Mouse (Mus musculus) midbrain, embryonic 16.5 days (tissue): Measurements from ENCODE around the gene Zhx3. TPM values are rescaled to one million over a fixed set of nuclear protein-coding genes. Genes with fewer than 3 reads are reported as not detected.

ENCODE experiments used
- ATAC-seq: fragments of 200-750 bp; cut with Nextera tagmentation; 2 replicates; pipeline ENCODE4 v1.8.0; 2017; ENCODE audit warnings: moderate TSS enrichment
- H3K27ac ChIP-seq: fragments of 300-500 bp; sonication (generic); 2 replicates; pipeline ENCODE4 v1.5.1; 2014; ENCODE audit warnings: mild to moderate bottlenecking, low read length, mixed read lengths
- H3K27me3 ChIP-seq: fragments of 300-500 bp; sonication (generic); 2 replicates; pipeline ENCODE4 v1.6.1; 2014; ENCODE audit warnings: low read depth, low read length, mixed read lengths; ENCODE audit not compliant: control insufficient read depth, insufficient read depth
- H3K36me3 ChIP-seq: fragments of 300-500 bp; sonication (generic); 2 replicates; pipeline ENCODE4 v1.6.1; 2014; ENCODE audit warnings: mild to moderate bottlenecking, low read length, moderate library complexity, mixed read lengths; ENCODE audit not compliant: control insufficient read depth, insufficient read depth
- H3K4me1 ChIP-seq: fragments of 300-500 bp; sonication (generic); 2 replicates; pipeline ENCODE4 v1.6.1; 2014; ENCODE audit warnings: mild to moderate bottlenecking, low read length, mixed read lengths; ENCODE audit not compliant: control insufficient read depth, insufficient read depth
- H3K4me2 ChIP-seq: fragments of 300-500 bp; sonication (generic); 2 replicates; pipeline ENCODE4 v1.6.1; 2014; ENCODE audit warnings: mild to moderate bottlenecking, low read length, mixed read lengths
- H3K4me3 ChIP-seq: fragments of 300-500 bp; sonication (generic); 2 replicates; pipeline ENCODE4 v1.5.1; 2014; ENCODE audit warnings: low read depth, mild to moderate bottlenecking, low read length, moderate library complexity, mixed read lengths
- H3K9ac ChIP-seq: fragments of 300-500 bp; sonication (generic); 2 replicates; pipeline ENCODE4 v1.6.1; 2014; ENCODE audit warnings: low read depth, low read length, mixed read lengths
- H3K9me3 ChIP-seq: fragments of 300-500 bp; sonication (generic); replicated peaks from 2 replicates; pipeline ENCODE4 v1.6.1; 2014; ENCODE audit warnings: mild to moderate bottlenecking, low read length, mixed read lengths; ENCODE audit not compliant: control insufficient read depth, poor library complexity, severe bottlenecking
- WGBS: fragments of 180-500 bp; shearing (Covaris S2); extraction: QIAGEN DNeasy Blood & Tissue Kit; methylation state at CpG from one replicate; pipeline ENCODE4 v1.1.7; 2014; 5-methylcytosine and 5-hydroxymethylcytosine counted together
- polyA plus RNA-seq: library from polyadenylated mRNA; unstranded; fragments of >200 nt; fragmentation: Nextera tagmentation; extraction: Ambion mirVana; gene quantifications from 2 replicates; pipeline ENCODE4 v1.2.1, GENCODE M21; 2015

The Zhx3 gene
- polyA plus RNA-seq, 1 experiment from 2014 or later = 21.1 TPM

DNA sequence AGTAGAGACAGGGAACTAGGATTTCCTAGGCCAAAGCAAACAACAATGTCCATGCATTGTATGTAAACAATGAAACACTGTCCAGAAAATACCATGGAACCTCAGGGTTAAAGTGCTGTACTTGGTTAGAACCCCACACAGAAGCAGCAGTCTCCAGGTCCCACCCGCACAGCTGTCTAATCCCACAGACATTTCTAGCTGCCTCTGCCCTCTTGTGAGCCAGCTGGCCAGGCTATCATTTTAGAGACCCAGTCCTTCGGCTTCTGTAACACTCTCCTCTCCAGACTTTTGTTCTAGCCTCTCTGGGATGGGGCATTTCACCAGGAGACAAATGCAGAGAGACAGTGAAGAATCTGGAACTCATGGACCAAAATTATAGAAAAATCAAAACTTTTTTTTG is 94.8 kb downstream of the Zhx3 start:
- ATAC-seq = no peak
- H3K27ac ChIP-seq = no peak overlapping the region
- H3K4me2 ChIP-seq = no peak overlapping the region
- H3K9me3 ChIP-seq = no peaks in the 10 kb centered on the region
- WGBS = 81% methylated on average over 2 of the region's 2 CpGs
- peaks cover 12% of the 10 kb centered on the region for H3K36me3 ChIP-seq
- H3K4me1 ChIP-seq = no peaks in the 10 kb centered on the region
- no peaks in the 10 kb centered on the region for H3K27me3 ChIP-seq
- H3K9ac ChIP-seq = no peak overlapping the region
- H3K4me3 ChIP-seq = no peak overlapping the region

DNA sequence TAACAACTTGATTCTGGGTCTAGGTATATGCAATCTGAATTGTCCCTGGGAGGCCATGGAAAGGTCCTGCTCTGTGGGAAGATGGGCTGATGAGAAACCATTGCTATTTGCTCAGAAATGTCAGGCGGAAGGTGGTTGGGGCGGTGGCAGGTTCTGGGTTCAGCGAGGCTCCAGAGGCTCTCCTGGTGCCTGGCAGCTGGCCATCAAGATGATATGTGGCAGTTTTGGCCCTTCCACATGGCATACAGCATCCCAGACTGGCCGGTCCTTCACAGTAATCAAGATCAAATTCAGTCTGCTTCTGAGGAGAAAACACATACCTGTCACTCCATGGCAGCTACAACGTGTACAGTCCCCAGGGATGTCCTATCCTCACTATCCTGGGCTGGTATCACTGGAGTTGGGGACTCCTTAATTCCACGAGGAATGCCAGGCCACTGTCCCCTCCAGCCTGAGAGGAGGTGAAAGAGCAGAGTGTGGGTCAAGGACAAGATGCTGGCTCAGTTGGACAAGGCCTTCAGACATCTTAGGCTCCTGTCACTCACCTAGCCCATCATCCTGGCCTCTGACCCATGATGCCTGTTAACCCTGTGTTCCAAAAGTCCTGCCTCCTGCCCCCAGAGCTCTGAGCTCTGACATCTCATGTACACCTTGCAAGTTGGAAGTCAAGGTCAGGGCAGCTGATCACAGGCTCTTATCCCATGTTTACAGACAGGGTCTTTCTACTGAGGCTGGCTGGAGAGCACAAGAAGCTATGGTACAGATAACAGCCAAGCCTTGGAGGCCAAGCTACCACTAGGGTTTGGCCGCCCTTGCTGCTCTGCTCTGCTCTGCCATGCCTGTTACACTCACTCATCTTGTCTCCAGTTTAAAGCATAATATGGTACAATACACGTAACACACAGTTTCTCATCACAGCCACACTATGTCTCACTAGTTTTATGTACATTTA is 101.2 kb downstream of the Zhx3 start:
- Histone ChIP-seq H3K27ac (no peak overlapping the region), H3K9me3 (no peaks in the 10 kb centered on the region), H3K4me3 (no peak overlapping the region), H3K27me3 (no peaks in the 10 kb centered on the region), H3K4me2 (no peak overlapping the region), H3K9ac (no peak overlapping the region), H3K4me1 (0 out of 2 replicates have a peak, but pooled peaks cover 3% of the 10 kb centered on the region), H3K36me3 (no peaks in the 10 kb centered on the region; the same call in 1 of the 2 replicates)
- WGBS = 89% methylated on average over 8 of the region's 8 CpGs
- no peak for ATAC-seq

DNA sequence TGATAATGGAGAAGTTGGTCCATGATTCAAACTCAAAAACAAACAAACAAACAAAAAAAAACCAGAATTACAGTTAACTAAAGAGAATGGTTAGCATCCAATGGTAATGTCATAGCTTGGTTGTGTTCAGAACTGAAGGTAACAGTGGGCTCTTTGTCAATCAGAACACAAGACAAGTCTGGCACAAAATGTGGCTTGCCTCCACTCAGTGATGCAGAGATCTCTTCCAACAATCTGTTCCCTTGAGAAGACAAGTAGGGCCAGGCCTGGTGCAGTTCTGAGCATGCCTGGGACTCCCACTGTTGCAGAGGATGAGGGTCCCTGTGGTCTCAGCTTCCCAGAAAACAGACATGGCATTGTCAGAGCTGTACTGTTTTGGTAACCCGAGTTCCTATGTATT is 101.9 kb downstream of the Zhx3 start:
- Histone ChIP-seq H3K36me3 (no peaks in the 10 kb centered on the region; the same call in 1 of the 2 replicates), H3K4me2 (no peak overlapping the region), H3K9me3 (no peaks in the 10 kb centered on the region), H3K9ac (no peak overlapping the region), H3K4me3 (no peak overlapping the region), H3K27ac (no peak overlapping the region), H3K27me3 (no peaks in the 10 kb centered on the region), H3K4me1 (0 out of 2 replicates have a peak, but pooled peaks cover 3% of the 10 kb centered on the region)
- WGBS = 87% methylated on average over 1 of the region's 1 CpGs
- ATAC-seq = no peak

DNA sequence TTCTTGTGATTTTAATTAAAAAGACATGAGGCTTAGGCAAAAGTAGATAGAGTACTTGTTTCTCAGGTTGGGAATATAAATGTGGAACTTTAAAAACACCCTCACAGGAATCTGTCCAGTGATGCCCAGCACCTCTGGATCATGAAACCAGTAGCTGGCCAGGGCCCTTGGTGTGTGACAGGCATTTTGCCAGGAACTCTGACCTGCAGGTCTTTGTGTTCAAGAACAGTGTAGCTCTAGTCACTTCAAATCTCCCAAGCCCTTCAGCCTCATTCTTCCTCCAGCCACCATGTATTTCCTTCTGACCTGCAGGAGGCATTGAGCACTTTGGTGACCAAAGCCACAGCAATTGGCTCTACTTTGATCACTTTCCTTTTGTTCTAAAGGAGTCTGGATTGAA is 102.4 kb downstream of the Zhx3 start:
- H3K4me1 ChIP-seq = 0 out of 2 replicates have a peak, but pooled peaks cover 3% of the 10 kb centered on the region
- no peaks in the 10 kb centered on the region for H3K27me3 ChIP-seq
- no peaks in the 10 kb centered on the region for H3K9me3 ChIP-seq
- no peak for ATAC-seq
- no peak overlapping the region for H3K4me3 ChIP-seq
- no peak overlapping the region for H3K27ac ChIP-seq
- H3K9ac ChIP-seq = no peak overlapping the region
- H3K36me3 ChIP-seq = no peaks in the 10 kb centered on the region; the same call in 1 of the 2 replicates
- H3K4me2 ChIP-seq = no peak overlapping the region

DNA sequence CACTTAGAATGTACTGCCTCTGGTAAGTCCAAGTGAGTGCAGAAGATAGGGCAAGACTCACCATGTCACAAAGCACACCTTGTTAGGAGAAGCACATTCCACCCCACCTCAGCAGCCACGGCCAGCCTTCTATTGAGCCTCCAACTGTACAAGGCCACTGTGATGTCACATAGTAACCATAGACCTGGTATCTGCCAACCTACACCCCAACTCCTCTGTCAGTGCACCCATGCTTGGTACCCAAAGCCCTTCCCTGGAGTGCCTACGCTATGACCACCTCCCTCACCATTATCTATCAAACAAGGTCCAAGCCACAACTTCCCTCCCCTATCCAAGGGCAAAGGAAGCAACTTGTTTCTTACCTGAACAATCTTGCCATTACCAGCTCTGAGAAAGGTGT is 103.8 kb downstream of the Zhx3 start:
- Histone ChIP-seq H3K4me3 (no peak overlapping the region), H3K27ac (no peak overlapping the region)

DNA sequence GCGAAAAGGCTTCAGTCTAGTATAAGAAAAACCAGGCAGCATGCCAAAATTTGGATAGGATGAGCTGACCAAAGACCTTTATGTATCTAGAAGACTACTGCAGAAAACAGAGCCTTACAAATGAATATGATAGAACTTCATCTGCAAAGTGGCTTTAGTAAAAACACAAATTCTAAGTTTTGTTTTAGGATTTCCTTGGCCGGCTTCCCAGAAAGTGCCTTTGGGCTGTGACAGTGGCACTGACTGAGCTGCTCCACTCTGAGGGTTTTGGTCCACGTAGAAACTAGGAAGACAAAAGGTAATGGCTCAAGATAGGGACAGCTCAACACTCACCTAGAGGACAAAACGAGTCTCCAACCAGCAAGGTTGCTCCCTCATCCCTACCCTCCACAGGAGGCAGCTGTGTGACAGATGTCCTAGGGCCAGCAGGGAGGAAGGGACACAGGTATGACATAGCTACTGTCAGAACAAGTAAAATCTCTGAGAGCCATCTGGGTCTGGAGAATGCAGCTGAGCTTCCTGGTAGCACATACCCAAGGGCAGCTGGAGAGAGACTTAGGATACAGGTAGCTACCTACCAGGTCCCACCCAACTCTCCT is 104.6 kb downstream of the Zhx3 start:
- 0 out of 2 replicates have a peak, but pooled peaks cover 3% of the 10 kb centered on the region for H3K4me1 ChIP-seq
- ATAC-seq = no peak
- no peak overlapping the region for H3K27ac ChIP-seq
- H3K9me3 ChIP-seq = no peaks in the 10 kb centered on the region
- no peak overlapping the region for H3K9ac ChIP-seq
- no peak overlapping the region for H3K4me3 ChIP-seq
- no peak overlapping the region for H3K4me2 ChIP-seq
- H3K27me3 ChIP-seq = no peaks in the 10 kb centered on the region
- H3K36me3 ChIP-seq = peaks cover 4% of the 10 kb centered on the region; the same call in 1 of the 2 replicates
- 83% methylated on average over 4 of the region's 4 CpGs for WGBS

More for the DNA sequence above, 103.8 kb downstream of the Zhx3 start:
- Histone ChIP-seq H3K36me3 (peaks cover under 1% of the 10 kb centered on the region; the same call in 1 of the 2 replicates), H3K9me3 (no peaks in the 10 kb centered on the region), H3K9ac (no peak overlapping the region), H3K4me1 (0 out of 2 replicates have a peak, but pooled peaks cover 3% of the 10 kb centered on the region), H3K4me2 (no peak overlapping the region), H3K27me3 (no peaks in the 10 kb centered on the region)
- WGBS = 98% methylated on average over 2 of the region's 2 CpGs
- no peak for ATAC-seq

DNA sequence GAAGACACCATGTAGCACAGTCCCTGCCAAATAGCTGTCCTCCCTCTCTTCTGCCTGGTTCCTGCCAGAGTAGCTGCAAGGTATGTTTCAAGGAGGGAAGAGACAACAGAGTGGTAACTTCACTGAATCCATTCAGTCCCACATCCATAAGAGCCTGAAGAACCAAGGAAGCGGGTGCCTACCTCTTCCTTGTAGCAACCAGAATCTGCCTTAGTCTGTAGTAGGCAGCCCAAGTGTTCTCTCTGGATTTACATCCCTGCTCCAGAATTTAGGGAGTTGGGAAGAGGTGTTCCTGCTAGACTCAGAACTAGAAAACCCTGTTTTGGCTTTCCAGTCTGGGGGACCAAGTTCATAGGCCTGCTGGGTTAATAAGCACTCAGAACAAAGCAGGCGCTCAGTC is 105.6 kb downstream of the Zhx3 start:
- no peak overlapping the region for H3K4me3 ChIP-seq
- H3K4me2 ChIP-seq = no peak overlapping the region
- no peak for ATAC-seq
- 92% methylated on average over 2 of the region's 2 CpGs for WGBS
- H3K27me3 ChIP-seq = no peaks in the 10 kb centered on the region
- peaks cover 12% of the 10 kb centered on the region for H3K36me3 ChIP-seq
- no peaks in the 10 kb centered on the region for H3K9me3 ChIP-seq
- no peak overlapping the region for H3K9ac ChIP-seq
- no peak overlapping the region for H3K27ac ChIP-seq
- H3K4me1 ChIP-seq = 0 out of 2 replicates have a peak, but pooled peaks cover 3% of the 10 kb centered on the region

DNA sequence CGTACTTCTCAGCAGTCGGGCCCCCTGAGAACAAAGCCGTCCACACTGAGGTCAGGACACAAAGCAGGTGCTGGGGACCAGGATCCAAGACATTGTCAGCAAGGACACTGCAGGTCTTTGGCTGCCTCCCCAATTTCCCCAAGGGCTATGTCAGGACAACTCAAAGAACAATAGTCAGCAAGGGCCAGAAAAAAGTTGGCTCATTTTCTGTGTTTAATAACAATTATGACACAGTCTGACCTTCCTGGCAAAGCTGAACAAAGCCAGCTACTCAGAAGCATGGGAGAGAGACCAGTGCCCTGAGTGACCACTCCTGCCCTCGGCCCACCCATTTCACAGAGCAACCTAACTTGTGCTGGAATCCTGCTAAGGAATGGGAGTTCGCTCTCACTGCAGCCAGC is 106.4 kb downstream of the Zhx3 start:
- peaks cover 14% of the 10 kb centered on the region for H3K36me3 ChIP-seq
- H3K4me3 ChIP-seq = no peak overlapping the region
- 65% methylated on average over 5 of the region's 5 CpGs for WGBS
- ATAC-seq = no peak
- no peaks in the 10 kb centered on the region for H3K9me3 ChIP-seq
- H3K9ac ChIP-seq = no peak overlapping the region
- H3K27me3 ChIP-seq = no peaks in the 10 kb centered on the region
- no peak overlapping the region for H3K4me2 ChIP-seq
- 0 out of 2 replicates have a peak, but pooled peaks cover 3% of the 10 kb centered on the region for H3K4me1 ChIP-seq
- H3K27ac ChIP-seq = no peak overlapping the region

DNA sequence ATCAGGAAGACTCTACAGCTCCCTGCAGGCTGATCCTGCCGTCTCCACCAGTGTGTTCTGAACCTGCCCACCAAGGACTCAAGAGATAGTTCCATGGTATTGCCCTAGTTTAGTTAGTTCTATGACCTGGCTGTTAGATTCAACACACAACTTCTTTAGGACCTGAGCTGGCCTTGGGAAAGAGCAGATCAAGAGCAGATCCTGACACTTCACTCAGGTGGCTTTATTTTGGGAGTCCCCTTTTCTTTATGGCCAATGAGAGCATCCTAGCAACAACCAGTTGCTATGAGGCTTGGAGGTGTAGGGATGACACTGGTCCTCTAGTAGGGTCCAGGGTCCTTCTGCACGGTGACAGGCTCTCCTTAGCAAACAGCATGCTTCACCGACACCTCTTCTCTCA is 107.7 kb downstream of the Zhx3 start:
- no peaks in the 10 kb centered on the region for H3K9me3 ChIP-seq
- H3K36me3 ChIP-seq = peaks cover 14% of the 10 kb centered on the region
- H3K4me2 ChIP-seq = no peak overlapping the region
- H3K27me3 ChIP-seq = no peaks in the 10 kb centered on the region
- H3K9ac ChIP-seq = no peak overlapping the region
- no peak overlapping the region for H3K27ac ChIP-seq
- 84% methylated on average over 3 of the region's 3 CpGs for WGBS
- H3K4me1 ChIP-seq = 0 out of 2 replicates have a peak, but pooled peaks cover 3% of the 10 kb centered on the region
- no peak overlapping the region for H3K4me3 ChIP-seq
- no peak for ATAC-seq
